Mouse (Mus musculus): ENCODE measurements around the gene Rhbg. TPM values are rescaled to one million over a fixed set of nuclear protein-coding genes. Genes with fewer than 3 reads are reported as not detected.

Gene Rhbg
- total and polyA plus RNA-seq, 2 experiments from 2014 or later = 0.41 to 1.0 TPM

DNA sequence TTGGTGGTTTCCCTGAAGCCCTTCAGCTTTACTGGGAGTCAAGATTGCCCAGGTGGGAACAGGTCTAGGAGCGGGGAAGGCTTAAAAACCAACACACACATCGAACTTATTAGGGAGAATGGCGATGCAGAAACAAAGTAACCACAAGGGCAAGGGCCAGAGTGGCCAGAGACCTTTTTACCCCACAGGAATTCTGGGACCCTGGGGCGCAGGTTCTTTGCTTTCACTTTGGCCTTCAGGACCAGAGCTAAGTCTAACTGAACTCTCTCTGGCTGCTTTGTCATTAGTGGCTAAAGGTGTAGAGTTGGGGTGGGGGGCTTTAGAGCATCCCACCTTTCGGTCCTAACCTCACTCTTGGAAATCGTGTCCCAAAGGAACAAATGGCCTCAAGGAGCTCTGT, 38.4 kb downstream of the Rhbg start:
- no peaks in the 10 kb centered on the region for H3K9me3 ChIP-seq (ENCODE audit: low read length)
- TF ChIP-seq CTCF (IDR thresholded peaks at IDR 0.05) = no peak
- peak overlapping the region; percentile 87 for H3K27ac ChIP-seq (ENCODE audit: low read depth, low read length)
- DNase-seq (ENCODE audit: low spot score) (no peak), ATAC-seq (ENCODE audit: low FRiP score) (no peak)
- WGBS = 17% methylated on average over 6 of the region's 6 CpGs
- peak overlapping the region; percentile 46 for H3K4me3 ChIP-seq (ENCODE audit: low read depth, low read length)
- H3K4me1 ChIP-seq (ENCODE audit: insufficient read depth, low read length) = peaks cover 5% of the 10 kb centered on the region; the same call in 1 of the 2 replicates
- H3K4me2 ChIP-seq (ENCODE audit: low read depth, low read length, poor library complexity, severe bottlenecking) = peak overlapping the region; percentile 72
- peaks cover 5% of the 10 kb centered on the region; the same call in 1 of the 2 replicates for H3K36me3 ChIP-seq (ENCODE audit: insufficient read depth, low read length)
- peaks cover 13% of the 10 kb centered on the region for H3K27me3 ChIP-seq (ENCODE audit: insufficient read depth, low read length)
- peak overlapping the region; percentile 87 for H3K9ac ChIP-seq (replicated peaks; ENCODE audit: low read length, poor library complexity, severe bottlenecking)

- Histone ChIP-seq H3K4me3 (ENCODE audit: low read depth, low read length) (peak overlapping the region; percentile 46), H3K27ac (ENCODE audit: low read depth, low read length) (peak overlapping the region; percentile 87), H3K36me3 (ENCODE audit: insufficient read depth, low read length) (0 out of 2 replicates have a peak, but pooled peaks cover 4% of the 10 kb centered on the region), H3K4me2 (ENCODE audit: low read depth, low read length, poor library complexity, severe bottlenecking) (peak overlapping the region; percentile 72), H3K4me1 (ENCODE audit: insufficient read depth, low read length) (peaks cover 5% of the 10 kb centered on the region; the same call in 1 of the 2 replicates), H3K9me3 (ENCODE audit: low read length) (no peaks in the 10 kb centered on the region), H3K27me3 (ENCODE audit: insufficient read depth, low read length) (peaks cover 13% of the 10 kb centered on the region), H3K9ac (replicated peaks; ENCODE audit: low read length, poor library complexity, severe bottlenecking) (peak overlapping the region; percentile 87)
- no peak for TF ChIP-seq CTCF (IDR thresholded peaks at IDR 0.05)
- no peak for DNase-seq (ENCODE audit: low spot score)
- no peak for ATAC-seq (ENCODE audit: low FRiP score)
- WGBS = 11% methylated on average over 23 of the region's 23 CpGs
Measured at GRCm38 (mm10) chr3:88215553-88216004, 38.9 kb downstream of the Rhbg start.

DNA sequence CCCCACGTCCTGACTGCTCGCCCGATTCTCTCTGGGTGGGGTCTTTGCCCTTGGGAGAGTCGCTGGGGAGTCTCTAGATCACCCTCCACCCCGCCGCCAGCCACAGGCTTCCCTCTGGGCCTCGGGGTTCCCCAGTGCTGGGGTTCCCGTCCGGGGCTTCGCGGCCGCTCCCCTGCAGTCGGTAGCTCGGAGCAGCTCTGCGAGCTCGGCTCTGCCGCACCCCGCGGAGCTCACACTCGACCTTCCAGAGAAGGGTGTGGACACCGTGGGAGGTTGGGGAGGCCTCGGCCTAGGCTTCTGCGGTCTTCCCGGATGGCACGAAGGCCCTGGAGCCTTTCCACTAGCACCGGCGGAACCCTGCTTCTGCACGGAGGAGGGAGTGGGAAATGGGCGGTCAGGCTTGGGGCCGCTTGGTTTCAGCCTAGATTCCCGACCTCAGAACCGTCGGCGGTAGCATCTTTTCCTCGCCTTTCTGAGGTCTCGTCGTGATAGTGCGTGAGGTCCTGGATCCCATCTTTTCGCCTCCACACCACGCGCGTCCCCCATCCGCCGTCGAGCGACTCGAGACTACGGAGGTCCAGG, 39.4 kb downstream of the Rhbg start:
- no peak for TF ChIP-seq CTCF (IDR thresholded peaks at IDR 0.05)
- Histone ChIP-seq H3K4me1 (ENCODE audit: insufficient read depth, low read length) (peaks cover 5% of the 10 kb centered on the region; the same call in 1 of the 2 replicates), H3K27ac (ENCODE audit: low read depth, low read length) (peak overlapping the region; percentile 87), H3K4me3 (ENCODE audit: low read depth, low read length) (peak overlapping the region; percentile 46), H3K36me3 (ENCODE audit: insufficient read depth, low read length) (0 out of 2 replicates have a peak, but pooled peaks cover 4% of the 10 kb centered on the region), H3K9me3 (ENCODE audit: low read length) (no peaks in the 10 kb centered on the region), H3K4me2 (ENCODE audit: low read depth, low read length, poor library complexity, severe bottlenecking) (peak overlapping the region; percentile 72), H3K9ac (replicated peaks; ENCODE audit: low read length, poor library complexity, severe bottlenecking) (peak overlapping the region; percentile 87), H3K27me3 (ENCODE audit: insufficient read depth, low read length) (peaks cover 13% of the 10 kb centered on the region)
- 8% methylated on average over 48 of the region's 48 CpGs for WGBS
- ATAC-seq (ENCODE audit: low FRiP score) = no peak
- no peak for DNase-seq (ENCODE audit: low spot score)

DNA sequence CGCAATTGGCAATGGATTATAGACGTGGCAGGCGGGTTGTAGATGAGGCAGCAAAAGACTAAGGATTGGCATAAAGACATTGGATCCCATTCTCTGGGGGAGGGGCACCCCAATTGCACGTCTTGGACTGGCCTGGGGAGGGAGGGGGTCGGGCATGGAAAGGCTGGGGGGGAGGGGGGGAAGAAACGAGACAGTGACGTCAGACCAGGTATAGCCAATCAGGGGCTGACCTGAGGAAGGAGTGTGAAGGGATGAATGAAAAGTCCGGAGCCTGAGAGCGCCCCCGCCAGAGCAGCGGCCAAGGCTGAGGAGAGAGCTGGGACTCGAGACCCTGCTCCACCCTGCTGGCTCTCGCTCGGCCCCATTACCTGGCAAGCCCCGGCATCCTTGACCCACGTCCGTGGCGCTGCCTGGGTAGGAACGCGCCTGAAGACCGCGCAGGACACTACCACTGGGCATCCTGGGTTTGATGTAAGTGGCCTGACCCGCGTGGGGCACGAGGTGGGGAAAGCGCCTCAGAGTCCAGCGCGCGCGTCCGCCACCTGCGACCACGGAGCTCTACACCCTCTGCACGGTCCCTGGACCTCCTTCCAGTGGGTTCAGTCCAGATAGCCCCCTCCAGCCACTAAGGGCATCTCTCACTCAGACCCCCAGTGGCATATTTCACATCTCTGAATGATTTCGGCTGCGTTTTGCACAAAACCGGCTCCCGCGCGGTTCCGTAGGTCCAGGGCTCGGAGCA, 40.1 kb downstream of the Rhbg start:
- ATAC-seq (ENCODE audit: low FRiP score) = peak; percentile 86
- H3K9me3 ChIP-seq (ENCODE audit: low read length) = no peaks in the 10 kb centered on the region
- H3K36me3 ChIP-seq (ENCODE audit: insufficient read depth, low read length) = 0 out of 2 replicates have a peak, but pooled peaks cover 3% of the 10 kb centered on the region
- peaks cover 8% of the 10 kb centered on the region; the same call in 1 of the 2 replicates for H3K4me1 ChIP-seq (ENCODE audit: insufficient read depth, low read length)
- TF ChIP-seq CTCF (IDR thresholded peaks at IDR 0.05) = peak; percentile 48
- 5% methylated on average over 35 of the region's 42 CpGs for WGBS
- DNase-seq (ENCODE audit: low spot score) = peak; percentile 96
- peak overlapping the region; percentile 87 for H3K9ac ChIP-seq (replicated peaks; ENCODE audit: low read length, poor library complexity, severe bottlenecking)
- peak overlapping the region; percentile 72 for H3K4me2 ChIP-seq (ENCODE audit: low read depth, low read length, poor library complexity, severe bottlenecking)
- H3K27ac ChIP-seq (ENCODE audit: low read depth, low read length) = peak overlapping the region; percentile 87
- H3K4me3 ChIP-seq (ENCODE audit: low read depth, low read length) = peak overlapping the region; percentile 46
- peaks cover 13% of the 10 kb centered on the region for H3K27me3 ChIP-seq (ENCODE audit: insufficient read depth, low read length)

DNA sequence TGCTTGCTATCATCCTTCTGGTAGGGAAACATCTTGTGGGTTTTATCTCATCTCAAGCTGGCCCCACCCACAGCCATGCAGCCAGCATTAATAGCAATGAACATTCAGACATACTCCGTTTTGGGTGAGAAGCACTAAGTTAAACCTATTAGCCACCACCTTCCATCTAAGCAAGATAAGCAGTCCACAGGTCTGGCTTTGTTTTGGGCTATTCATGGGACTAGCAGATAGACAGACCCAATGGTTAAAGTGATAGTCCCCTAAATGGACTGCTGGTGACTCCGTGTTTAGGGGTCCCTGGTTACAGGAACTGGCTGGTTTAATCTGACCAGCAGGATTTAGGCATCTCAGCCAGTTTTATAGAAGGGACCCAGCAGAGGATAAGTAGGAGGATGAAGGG, 41.5 kb downstream of the Rhbg start:
- peaks cover 6% of the 10 kb centered on the region; the same call in 1 of the 2 replicates for H3K27me3 ChIP-seq (ENCODE audit: insufficient read depth, low read length)
- H3K4me3 ChIP-seq (ENCODE audit: low read depth, low read length) = peak overlapping the region; percentile 46
- peak overlapping the region; percentile 14 for H3K9ac ChIP-seq (replicated peaks; ENCODE audit: low read length, poor library complexity, severe bottlenecking)
- ATAC-seq (ENCODE audit: low FRiP score) (no peak), DNase-seq (ENCODE audit: low spot score) (no peak)
- no peak for TF ChIP-seq CTCF (IDR thresholded peaks at IDR 0.05)
- H3K9me3 ChIP-seq (ENCODE audit: low read length) = no peaks in the 10 kb centered on the region
- peaks cover 8% of the 10 kb centered on the region; the same call in 1 of the 2 replicates for H3K4me1 ChIP-seq (ENCODE audit: insufficient read depth, low read length)
- no peaks in the 10 kb centered on the region for H3K36me3 ChIP-seq (ENCODE audit: insufficient read depth, low read length)
- H3K4me2 ChIP-seq (ENCODE audit: low read depth, low read length, poor library complexity, severe bottlenecking) = peak overlapping the region; percentile 72
- 15% methylated on average over 2 of the region's 2 CpGs for WGBS
- H3K27ac ChIP-seq (ENCODE audit: low read depth, low read length) = peak overlapping the region; percentile 87

Measured in midbrain, postnatal 0 days (tissue).